Mouse (Mus musculus) olfactory bulb, adult 2 months (tissue): ENCODE data around the gene Nav2.

Experiments used
- CTCF ChIP-seq: fragments of 200-500 bp; IDR thresholded peaks from 2 replicates; pipeline ENCODE4 v1.5.1; 2012; ENCODE audit warnings: low read depth, mild to moderate bottlenecking, low read length, moderate library complexity; ENCODE audit not compliant: insufficient read depth
- POLR2A ChIP-seq: fragments of 200-500 bp; IDR thresholded peaks from 2 replicates; pipeline ENCODE4 v1.6.1; 2012; ENCODE audit warnings: mild to moderate bottlenecking, low read depth, low read length, moderate library complexity; ENCODE audit not compliant: insufficient read depth

- TF ChIP-seq CTCF, result no peak
- TF ChIP-seq POLR2A, result no peak
Observed at GRCm38 (mm10) chr7:49411803-49412202, 503.3 kb downstream of the Nav2 start.
